Mouse (Mus musculus) ES-Bruce4 (cell line): ENCODE measurements at regions not wholly inside any gene's neighbourhood (a gene's known extent, or its start where the extent isn't known, plus 50 kb on each side); places are given as distances from the start of the nearest gene placed in this dataset.

ENCODE experiments used
- CTCF ChIP-seq: IDR thresholded peaks from one replicate; pipeline ENCODE4 v1.8.1; 2011; ENCODE audit warnings: low read depth, low read length
- EP300 ChIP-seq: IDR thresholded peaks from 2 replicates; pipeline ENCODE4 v1.6.1; 2011; ENCODE audit warnings: low read depth, low read length; ENCODE audit not compliant: insufficient read depth
- POLR2A ChIP-seq: IDR thresholded peaks from one replicate; pipeline ENCODE4 v1.8.1; 2011; ENCODE audit warnings: low read length; ENCODE audit not compliant: insufficient read depth

GRCm38 (mm10) chr10:46826639-46827038, 1249.0 kb downstream of the Hace1 start:
- TF ChIP-seq CTCF (no peak), POLR2A (no peak), EP300 (no peak)
